Mouse (Mus musculus): ENCODE results near the gene Ddx18. TPM values are rescaled to one million over a fixed set of nuclear protein-coding genes. Genes with fewer than 3 reads are reported as not detected.
A peak's percentile ranks its signal among the peaks of the same experiment; 100 is the strongest.

Gene Ddx18
- polyA plus RNA-seq, 1 experiment from 2014 or later = 43.2 TPM

DNA sequence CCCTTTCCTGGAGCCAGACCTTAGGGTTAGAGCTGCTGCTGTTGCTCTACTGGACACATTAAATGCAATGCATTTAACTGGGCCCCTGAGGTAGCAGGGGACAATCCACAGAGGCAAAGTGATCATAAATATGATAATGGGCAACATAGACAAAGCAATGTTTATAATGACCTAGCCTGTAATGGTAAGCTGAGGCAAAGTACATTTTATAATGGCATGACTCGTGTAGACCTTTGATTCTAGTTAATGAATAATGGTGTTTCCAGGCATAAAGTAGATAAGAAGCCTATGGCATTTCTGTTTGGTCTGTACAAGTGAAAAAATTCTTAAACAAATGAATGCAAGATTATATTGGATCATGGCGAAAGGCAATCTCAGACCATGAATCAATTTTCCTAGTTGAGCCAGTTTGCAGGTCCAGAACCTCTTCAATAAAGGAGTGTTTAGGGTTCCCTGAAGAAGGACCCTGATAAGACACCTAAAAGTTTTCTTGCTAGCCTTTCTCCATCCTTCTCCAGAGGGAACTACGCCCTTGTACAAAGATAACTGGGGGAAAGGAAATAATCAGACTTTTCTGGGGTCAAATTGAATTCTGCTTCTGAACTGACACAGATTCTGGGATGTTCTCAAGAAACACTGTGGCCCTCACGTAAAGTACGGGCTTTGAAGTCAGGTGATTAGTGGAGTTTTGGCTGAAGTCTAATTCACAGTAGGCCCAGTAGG, 13.5 kb upstream of the Ddx18 start:
- H3K9me3 ChIP-seq (ENCODE audit: control insufficient read depth, low read length) = no peaks in the 10 kb centered on the region
- no peaks in the 10 kb centered on the region for H3K27me3 ChIP-seq (ENCODE audit: control insufficient read depth, insufficient read depth, low read length)
- no peaks in the 10 kb centered on the region for H3K36me3 ChIP-seq (ENCODE audit: control insufficient read depth, insufficient read depth, low read length)
- no peak overlapping the region for H3K4me2 ChIP-seq (ENCODE audit: low read length)
- H3K27ac ChIP-seq (replicated peaks; ENCODE audit: low read depth, low read length) = no peak overlapping the region
- no peak overlapping the region for H3K4me3 ChIP-seq (replicated peaks; ENCODE audit: low read depth, low read length)
- WGBS = 91% methylated on average over 5 of the region's 5 CpGs
- no peak for ATAC-seq (ENCODE audit: low FRiP score, low TSS enrichment)
- H3K9ac ChIP-seq (replicated peaks; ENCODE audit: low read length) = no peak overlapping the region
- DNase-seq = no peak
- no peaks in the 10 kb centered on the region for H3K4me1 ChIP-seq (ENCODE audit: control insufficient read depth, insufficient read depth, low read length)

DNA sequence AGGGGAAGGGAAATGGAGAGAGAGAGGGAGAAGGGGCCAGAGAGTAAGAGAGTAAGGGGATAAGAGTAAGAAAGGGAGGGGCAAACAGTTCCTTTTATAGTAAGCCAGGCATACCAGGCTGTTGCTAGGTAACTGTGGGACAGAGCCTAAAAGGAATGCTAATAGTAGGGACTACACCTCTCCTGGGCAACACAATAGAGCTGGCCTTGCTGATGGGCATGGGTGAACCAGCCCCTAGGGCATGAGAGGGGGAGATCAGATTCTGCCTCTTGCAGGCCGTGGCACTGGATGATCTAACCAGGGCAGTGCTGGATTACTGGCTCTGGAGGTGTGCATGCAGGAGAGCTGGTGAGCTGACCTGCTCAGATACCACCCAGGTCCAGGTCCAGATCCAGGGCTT, 9.7 kb upstream of the Ddx18 start:
- H3K4me2 ChIP-seq (ENCODE audit: low read length) = no peak overlapping the region
- no peaks in the 10 kb centered on the region for H3K36me3 ChIP-seq (ENCODE audit: control insufficient read depth, insufficient read depth, low read length)
- H3K27me3 ChIP-seq (ENCODE audit: control insufficient read depth, insufficient read depth, low read length) = no peaks in the 10 kb centered on the region
- H3K9ac ChIP-seq (replicated peaks; ENCODE audit: low read length) = no peak overlapping the region
- no peaks in the 10 kb centered on the region for H3K9me3 ChIP-seq (ENCODE audit: control insufficient read depth, low read length)
- ATAC-seq (ENCODE audit: low FRiP score, low TSS enrichment) = no peak
- no peak overlapping the region for H3K27ac ChIP-seq (replicated peaks; ENCODE audit: low read depth, low read length)
- DNase-seq = no peak
- WGBS = 14% methylated on average over 1 of the region's 1 CpGs
- no peak overlapping the region for H3K4me3 ChIP-seq (replicated peaks; ENCODE audit: low read depth, low read length)
- H3K4me1 ChIP-seq (ENCODE audit: control insufficient read depth, insufficient read depth, low read length) = no peaks in the 10 kb centered on the region

- Histone ChIP-seq H3K27ac (replicated peaks; ENCODE audit: low read depth, low read length) (no peak overlapping the region), H3K4me2 (ENCODE audit: low read length) (no peak overlapping the region), H3K4me3 (replicated peaks; ENCODE audit: low read depth, low read length) (no peak overlapping the region), H3K9me3 (ENCODE audit: control insufficient read depth, low read length) (no peaks in the 10 kb centered on the region), H3K4me1 (ENCODE audit: control insufficient read depth, insufficient read depth, low read length) (peaks cover 7% of the 10 kb centered on the region; the same call in 1 of the 2 replicates), H3K27me3 (ENCODE audit: control insufficient read depth, insufficient read depth, low read length) (no peaks in the 10 kb centered on the region), H3K9ac (replicated peaks; ENCODE audit: low read length) (no peak overlapping the region), H3K36me3 (ENCODE audit: control insufficient read depth, insufficient read depth, low read length) (peaks cover 1% of the 10 kb centered on the region; the same call in 1 of the 2 replicates)
- DNase-seq (no peak), ATAC-seq (ENCODE audit: low FRiP score, low TSS enrichment) (no peak)
- WGBS = 86% methylated on average over 7 of the region's 7 CpGs
These were observed 2.7 kb upstream of the Ddx18 start for GRCm38 (mm10) chr1:121570522-121570921.

GRCm38 (mm10) chr1:121557861-121558260, 9.9 kb downstream of the Ddx18 start:
- Histone ChIP-seq H3K27me3 (ENCODE audit: control insufficient read depth, insufficient read depth, low read length) (no peaks in the 10 kb centered on the region), H3K9me3 (ENCODE audit: control insufficient read depth, low read length) (no peaks in the 10 kb centered on the region), H3K4me2 (ENCODE audit: low read length) (no peak overlapping the region), H3K36me3 (ENCODE audit: control insufficient read depth, insufficient read depth, low read length) (peaks cover 94% of the 10 kb centered on the region), H3K4me1 (ENCODE audit: control insufficient read depth, insufficient read depth, low read length) (no peaks in the 10 kb centered on the region), H3K27ac (replicated peaks; ENCODE audit: low read depth, low read length) (no peak overlapping the region), H3K9ac (replicated peaks; ENCODE audit: low read length) (no peak overlapping the region), H3K4me3 (replicated peaks; ENCODE audit: low read depth, low read length) (no peak overlapping the region)
- ATAC-seq (ENCODE audit: low FRiP score, low TSS enrichment) (no peak), DNase-seq (no peak)
- 99% methylated on average over 5 of the region's 5 CpGs for WGBS

DNA sequence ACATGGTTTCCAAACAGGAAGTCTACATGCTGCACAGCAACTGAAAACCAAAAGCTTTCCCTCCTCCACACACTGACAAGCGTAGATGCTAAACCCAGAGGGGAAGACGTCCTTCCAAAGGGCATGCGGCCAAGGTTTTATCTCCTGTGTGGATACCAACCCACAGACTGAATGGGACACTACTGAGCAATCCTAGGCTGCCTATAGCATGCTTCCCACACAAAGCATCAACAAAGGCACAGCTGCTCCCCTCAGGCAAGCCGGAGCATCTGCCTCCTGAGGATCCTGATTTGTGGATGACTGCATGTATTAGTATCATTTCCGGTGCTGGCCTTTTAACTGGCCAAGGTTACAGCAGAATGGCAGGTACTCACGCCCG, 16.3 kb downstream of the Ddx18 start:
- 68% methylated on average over 7 of the region's 7 CpGs for WGBS
- no peaks in the 10 kb centered on the region for H3K27me3 ChIP-seq (ENCODE audit: control insufficient read depth, insufficient read depth, low read length)
- H3K36me3 ChIP-seq (ENCODE audit: control insufficient read depth, insufficient read depth, low read length) = peaks cover 54% of the 10 kb centered on the region
- no peak overlapping the region for H3K27ac ChIP-seq (replicated peaks; ENCODE audit: low read depth, low read length)
- no peak overlapping the region for H3K4me3 ChIP-seq (replicated peaks; ENCODE audit: low read depth, low read length)
- peak; percentile 19; the same call in 1 of the 2 replicates for ATAC-seq (ENCODE audit: low FRiP score, low TSS enrichment)
- peak; percentile 33 for DNase-seq
- no peak overlapping the region for H3K4me2 ChIP-seq (ENCODE audit: low read length)
- no peak overlapping the region for H3K9ac ChIP-seq (replicated peaks; ENCODE audit: low read length)
- no peaks in the 10 kb centered on the region for H3K9me3 ChIP-seq (ENCODE audit: control insufficient read depth, low read length)
- no peaks in the 10 kb centered on the region for H3K4me1 ChIP-seq (ENCODE audit: control insufficient read depth, insufficient read depth, low read length)

DNA sequence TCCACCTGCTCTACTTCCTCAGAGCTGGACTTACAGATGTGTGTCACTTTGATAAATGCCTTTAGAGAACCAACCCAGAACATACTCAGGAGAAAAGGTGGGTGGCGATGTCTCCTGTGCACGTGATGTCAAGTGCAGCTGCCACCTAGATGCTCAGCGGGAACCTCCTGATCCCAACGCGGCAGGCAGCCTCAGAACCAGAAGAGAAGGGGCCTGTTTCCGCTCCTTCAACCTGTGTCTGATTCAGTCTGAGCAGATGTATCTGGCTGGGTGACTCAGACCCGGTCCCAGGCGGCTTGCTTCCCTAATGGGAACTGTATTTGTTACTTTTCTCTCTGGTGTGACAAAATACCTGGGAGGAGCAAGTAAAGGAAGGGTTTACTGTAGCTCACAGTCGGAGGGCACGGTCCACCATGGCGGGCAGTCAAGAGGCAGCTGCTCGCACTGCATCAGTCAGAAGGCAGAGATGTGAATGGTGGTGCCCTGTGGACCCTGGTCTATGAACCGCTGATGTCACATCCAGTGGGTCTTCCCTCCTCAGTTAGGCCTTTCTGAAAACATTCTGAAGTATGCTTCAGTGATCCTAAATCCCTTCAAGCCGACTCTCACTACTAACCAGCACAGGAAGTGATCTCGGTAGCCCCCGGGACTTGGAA, 16.9 kb downstream of the Ddx18 start:
- no peak for ATAC-seq (ENCODE audit: low FRiP score, low TSS enrichment)
- no peaks in the 10 kb centered on the region for H3K9me3 ChIP-seq (ENCODE audit: control insufficient read depth, low read length)
- H3K4me1 ChIP-seq (ENCODE audit: control insufficient read depth, insufficient read depth, low read length) = no peaks in the 10 kb centered on the region
- H3K4me3 ChIP-seq (replicated peaks; ENCODE audit: low read depth, low read length) = no peak overlapping the region
- H3K4me2 ChIP-seq (ENCODE audit: low read length) = no peak overlapping the region
- peaks cover 49% of the 10 kb centered on the region for H3K36me3 ChIP-seq (ENCODE audit: control insufficient read depth, insufficient read depth, low read length)
- WGBS = 90% methylated on average over 16 of the region's 16 CpGs
- no peaks in the 10 kb centered on the region for H3K27me3 ChIP-seq (ENCODE audit: control insufficient read depth, insufficient read depth, low read length)
- no peak overlapping the region for H3K27ac ChIP-seq (replicated peaks; ENCODE audit: low read depth, low read length)
- H3K9ac ChIP-seq (replicated peaks; ENCODE audit: low read length) = no peak overlapping the region
- no peak for DNase-seq

DNA sequence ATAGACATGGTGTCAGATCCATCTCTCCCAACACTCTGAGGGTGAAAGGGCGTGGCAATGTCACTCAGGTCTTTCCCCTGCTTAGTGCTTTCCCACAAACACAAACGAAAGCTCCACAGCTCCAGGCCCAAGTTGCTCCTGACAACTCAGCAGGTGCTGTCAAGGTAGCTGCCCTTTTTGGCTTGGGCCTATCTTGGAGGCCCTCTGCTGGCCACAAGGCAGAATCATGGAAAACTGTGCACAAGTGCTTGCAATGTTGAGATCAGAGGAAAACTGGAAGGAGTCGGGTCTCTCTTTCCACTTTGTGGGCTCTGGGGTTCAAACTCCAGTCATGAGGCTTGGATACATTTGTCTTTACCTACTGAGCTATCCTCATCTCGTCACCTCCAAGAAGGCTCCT, 18.3 kb downstream of the Ddx18 start:
- WGBS = 72% methylated on average over 4 of the region's 4 CpGs
- peak; percentile 13 for DNase-seq
- H3K9ac ChIP-seq (replicated peaks; ENCODE audit: low read length) = no peak overlapping the region

GRCm38 (mm10) chr1:121548667-121549066, 19.1 kb downstream of the Ddx18 start:
- ATAC-seq (ENCODE audit: low FRiP score, low TSS enrichment) = no peak
- WGBS = 94% methylated on average over 4 of the region's 4 CpGs
- Histone ChIP-seq H3K4me3 (replicated peaks; ENCODE audit: low read depth, low read length) (no peak overlapping the region), H3K4me1 (ENCODE audit: control insufficient read depth, insufficient read depth, low read length) (no peaks in the 10 kb centered on the region), H3K27ac (replicated peaks; ENCODE audit: low read depth, low read length) (no peak overlapping the region), H3K36me3 (ENCODE audit: control insufficient read depth, insufficient read depth, low read length) (peaks cover 29% of the 10 kb centered on the region), H3K27me3 (ENCODE audit: control insufficient read depth, insufficient read depth, low read length) (no peaks in the 10 kb centered on the region), H3K9ac (replicated peaks; ENCODE audit: low read length) (no peak overlapping the region), H3K4me2 (ENCODE audit: low read length) (no peak overlapping the region), H3K9me3 (ENCODE audit: control insufficient read depth, low read length) (no peaks in the 10 kb centered on the region)
- DNase-seq = no peak

More for the DNA sequence above, 18.3 kb downstream of the Ddx18 start:
- Histone ChIP-seq H3K4me3 (replicated peaks; ENCODE audit: low read depth, low read length) (no peak overlapping the region), H3K27ac (replicated peaks; ENCODE audit: low read depth, low read length) (no peak overlapping the region), H3K4me2 (ENCODE audit: low read length) (no peak overlapping the region), H3K4me1 (ENCODE audit: control insufficient read depth, insufficient read depth, low read length) (no peaks in the 10 kb centered on the region), H3K27me3 (ENCODE audit: control insufficient read depth, insufficient read depth, low read length) (no peaks in the 10 kb centered on the region), H3K36me3 (ENCODE audit: control insufficient read depth, insufficient read depth, low read length) (peaks cover 34% of the 10 kb centered on the region), H3K9me3 (ENCODE audit: control insufficient read depth, low read length) (no peaks in the 10 kb centered on the region)
- ATAC-seq (ENCODE audit: low FRiP score, low TSS enrichment) = no peak

DNA sequence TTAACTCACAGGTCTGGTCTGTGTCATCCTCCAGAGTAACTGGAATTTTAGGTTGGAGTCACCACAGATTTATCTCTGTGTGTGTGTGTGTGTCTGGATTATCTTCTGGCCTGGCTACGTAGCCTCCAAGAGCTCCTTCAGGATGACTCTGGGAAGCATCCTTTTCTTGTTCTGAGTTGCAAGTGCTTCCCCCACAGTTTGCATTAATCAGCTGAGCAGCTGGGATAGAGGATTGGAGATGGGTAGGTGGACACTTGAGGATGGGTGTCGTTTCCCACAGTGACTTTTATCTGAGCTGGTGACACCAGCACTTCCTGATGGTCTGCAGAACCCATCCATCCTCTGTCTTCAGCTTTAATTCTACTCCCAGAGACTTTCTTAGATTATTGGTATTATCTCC, 20.9 kb downstream of the Ddx18 start:
- DNase-seq (no peak), ATAC-seq (ENCODE audit: low FRiP score, low TSS enrichment) (no peak)
- Histone ChIP-seq H3K9me3 (ENCODE audit: control insufficient read depth, low read length) (no peaks in the 10 kb centered on the region), H3K4me1 (ENCODE audit: control insufficient read depth, insufficient read depth, low read length) (no peaks in the 10 kb centered on the region), H3K27ac (replicated peaks; ENCODE audit: low read depth, low read length) (no peak overlapping the region), H3K4me3 (replicated peaks; ENCODE audit: low read depth, low read length) (no peak overlapping the region), H3K4me2 (ENCODE audit: low read length) (no peak overlapping the region), H3K36me3 (ENCODE audit: control insufficient read depth, insufficient read depth, low read length) (peaks cover 16% of the 10 kb centered on the region; the same call in 1 of the 2 replicates), H3K9ac (replicated peaks; ENCODE audit: low read length) (no peak overlapping the region), H3K27me3 (ENCODE audit: control insufficient read depth, insufficient read depth, low read length) (no peaks in the 10 kb centered on the region)
- WGBS = 86% methylated on average over 2 of the region's 2 CpGs

Data from midbrain, embryonic 14.5 days (tissue).